Mouse (Mus musculus): Measurements from ENCODE around the gene Mpdu1.
"Not testable (repeated sequence)": the region's sequence is repeated elsewhere in the genome, so short reads cannot be mapped to it uniquely, and the experiment has no call there.

Mpdu1 gene

GRCm38 (mm10) chr11:69662213-69662966, at the start of gene Mpdu1:
Gene Mpdu1, minus strand, starts transcription at chr11:69662642.
- peak; percentile 96 for DNase-seq

GRCm38 (mm10) chr11:69711082-69711481, 48.6 kb upstream of the Mpdu1 start:
- DNase-seq = no peak

GRCm38 (mm10) chr11:69710470-69710869, 48.0 kb upstream of the Mpdu1 start:
- DNase-seq = no peak

- no peak for DNase-seq
These were observed 47.4 kb upstream of the Mpdu1 start for GRCm38 (mm10) chr11:69709554-69710446.

GRCm38 (mm10) chr11:69708614-69709265, 46.3 kb upstream of the Mpdu1 start:
- DNase-seq = no peak

- DNase-seq = no peak
These were observed 45.5 kb upstream of the Mpdu1 start for GRCm38 (mm10) chr11:69707873-69708381.

GRCm38 (mm10) chr11:69707480-69707847, 45.0 kb upstream of the Mpdu1 start:
- no peak for DNase-seq

GRCm38 (mm10) chr11:69706775-69707479, 44.5 kb upstream of the Mpdu1 start:
- DNase-seq = peak; percentile 60

- DNase-seq = no peak
These were observed 42.2 kb upstream of the Mpdu1 start for GRCm38 (mm10) chr11:69704613-69705010.

- no peak for DNase-seq
These were observed 41.6 kb upstream of the Mpdu1 start for GRCm38 (mm10) chr11:69703814-69704612.

GRCm38 (mm10) chr11:69703381-69703780, 40.9 kb upstream of the Mpdu1 start:
- not testable (repeated sequence) for DNase-seq

GRCm38 (mm10) chr11:69702886-69703285, 40.4 kb upstream of the Mpdu1 start:
- not testable (repeated sequence) for DNase-seq

- no peak for DNase-seq
These were observed 37.2 kb upstream of the Mpdu1 start for GRCm38 (mm10) chr11:69699595-69699994.

- DNase-seq = no peak
These were observed 36.1 kb upstream of the Mpdu1 start for GRCm38 (mm10) chr11:69698574-69698973.

- DNase-seq = no peak
These were observed 35.0 kb upstream of the Mpdu1 start for GRCm38 (mm10) chr11:69697396-69697795.

- DNase-seq = peak; percentile 91
These were observed 33.1 kb upstream of the Mpdu1 start, which contains the start of the genes Tnfsf12 and Tnfsfm13 for GRCm38 (mm10) chr11:69695361-69696181. Gene Tnfsf12, minus strand, starts transcription at chr11:69695849. Gene Tnfsfm13, minus strand, starts transcription at chr11:69696098.

- DNase-seq = no peak
These were observed 32.6 kb upstream of the Mpdu1 start for GRCm38 (mm10) chr11:69695046-69695360.

GRCm38 (mm10) chr11:69693421-69693965, 31.1 kb upstream of the Mpdu1 start:
- no peak for DNase-seq

- peak; percentile 51 for DNase-seq
These were observed 30.4 kb upstream of the Mpdu1 start for GRCm38 (mm10) chr11:69692863-69693262.

GRCm38 (mm10) chr11:69692196-69692811, 29.9 kb upstream of the Mpdu1 start:
- no peak for DNase-seq

Data from kidney, postnatal 10 days (tissue).